Mouse (Mus musculus) c-Kit-positive CD71-positive TER-119-negative erythroid progenitor cells, embryonic 14.5 days (primary cell): ENCODE measurements around the gene Rab33b.

Experiments
- DNase-seq: peaks from one replicate; pipeline ENCODE4 v3.0.0-alpha.2; 2013; ENCODE audit warnings: low read depth

Rab33b gene

GRCm38 (mm10) chr3:51511983-51512382, 28.3 kb downstream of the Rab33b start:
- DNase-seq = no peak

- DNase-seq = peak; percentile 14
Observed at GRCm38 (mm10) chr3:51517467-51517866, 33.7 kb downstream of the Rab33b start.

GRCm38 (mm10) chr3:51517878-51518762, 34.4 kb downstream of the Rab33b start:
- DNase-seq = peak; percentile 15

GRCm38 (mm10) chr3:51518763-51519121, 35.0 kb downstream of the Rab33b start:
- peak; percentile 17 for DNase-seq

GRCm38 (mm10) chr3:51521262-51521661, 37.5 kb downstream of the Rab33b start:
- no peak for DNase-seq

GRCm38 (mm10) chr3:51525186-51525785, 41.6 kb downstream of the Rab33b start:
- no peak for DNase-seq

GRCm38 (mm10) chr3:51526891-51527290, 43.2 kb downstream of the Rab33b start:
- DNase-seq = no peak

GRCm38 (mm10) chr3:51531473-51532281, 48.0 kb downstream of the Rab33b start:
- DNase-seq = no peak

- no peak for DNase-seq
Observed at GRCm38 (mm10) chr3:51532282-51532620, 48.5 kb downstream of the Rab33b start.

GRCm38 (mm10) chr3:51533573-51533972, 49.9 kb downstream of the Rab33b start:
- no peak for DNase-seq

- DNase-seq = no peak
Observed at GRCm38 (mm10) chr3:51534013-51534412, 50.3 kb downstream of the Rab33b start.

- peak; percentile 72 for DNase-seq
Observed at GRCm38 (mm10) chr3:51539567-51540408, 56.1 kb downstream of the Rab33b start.

GRCm38 (mm10) chr3:51540659-51541058, 56.9 kb downstream of the Rab33b start:
- DNase-seq = no peak

- no peak for DNase-seq
Observed at GRCm38 (mm10) chr3:51544442-51545128, 60.9 kb downstream of the Rab33b start.
